Mouse (Mus musculus): ENCODE measurements around the gene Ccdc58.
"Not testable (repeated sequence)": the region's sequence is repeated elsewhere in the genome, so short reads cannot be mapped to it uniquely, and the experiment has no call there.

GRCm38 (mm10) chr16:36115751-36116150 is 44.3 kb downstream of the Ccdc58 start:
- TF ChIP-seq CTCF, POLR2A (IDR thresholded peaks at IDR 0.05; ENCODE audit: insufficient read depth, low read depth, low read length): not testable (repeated sequence)

Measured in olfactory bulb, adult 2 months (tissue).